Mouse (Mus musculus) T-cell, adult 2 months (primary cell): ENCODE measurements at regions not wholly inside any gene's neighbourhood (a gene's known extent, or its start where the extent isn't known, plus 50 kb on each side); places are given as distances from the start of the nearest gene placed in this dataset.

ENCODE experiments used
- DNase-seq: peaks from one replicate; pipeline ENCODE4 v3.0.0; 2022; ENCODE audit warnings: low spot score

DNA sequence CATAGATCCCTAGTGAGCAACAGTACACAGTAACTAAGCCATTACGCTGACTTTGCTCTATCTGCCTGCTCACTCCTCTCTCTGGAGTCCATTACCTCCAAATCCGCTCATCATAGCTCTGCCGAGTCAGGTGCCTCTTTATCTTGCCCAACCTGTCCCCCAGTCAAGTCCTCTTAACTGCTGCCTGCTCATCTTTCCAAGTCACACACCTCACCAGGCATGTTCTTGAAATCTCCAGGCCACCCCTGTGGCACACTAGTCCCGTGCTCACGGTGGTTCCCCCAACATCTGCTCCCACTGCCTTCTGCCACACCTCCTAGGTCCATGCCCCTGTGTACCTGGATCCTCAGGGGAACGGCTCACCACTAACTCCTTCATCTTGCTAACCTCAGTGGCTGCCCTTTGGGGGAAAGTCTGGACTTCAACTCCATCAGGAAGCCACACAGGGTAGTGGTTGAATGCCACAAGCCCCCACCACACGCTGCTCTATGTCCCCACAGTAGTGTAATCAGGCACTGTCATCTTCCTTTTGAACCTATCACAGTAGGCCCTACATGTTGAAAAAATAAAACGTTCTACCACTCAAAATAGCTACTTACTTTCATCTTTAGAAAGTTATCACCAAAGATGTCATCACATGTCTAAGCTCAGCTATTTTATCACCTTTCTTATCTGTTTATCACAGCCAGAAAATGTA lies 126.3 kb upstream of the Klf14 start:
- DNase-seq = no peak

DNA sequence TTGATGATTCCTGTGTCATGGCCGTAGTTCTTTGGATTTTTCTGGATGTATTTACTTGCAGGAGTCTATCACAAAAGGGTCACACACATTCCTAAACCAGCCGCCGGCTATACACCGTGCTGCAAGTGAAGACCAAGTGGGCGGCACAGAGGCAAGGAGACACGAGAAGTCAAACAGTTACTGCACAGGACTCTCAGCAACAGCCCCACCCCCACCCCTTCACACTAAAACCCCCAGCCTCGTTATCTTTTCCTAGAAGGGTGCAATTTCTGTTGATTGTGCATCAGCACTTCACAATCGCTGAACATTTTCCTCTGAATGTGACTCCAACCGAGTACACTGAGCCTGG lies 126.9 kb upstream of the Klf14 start:
- DNase-seq = no peak

DNA sequence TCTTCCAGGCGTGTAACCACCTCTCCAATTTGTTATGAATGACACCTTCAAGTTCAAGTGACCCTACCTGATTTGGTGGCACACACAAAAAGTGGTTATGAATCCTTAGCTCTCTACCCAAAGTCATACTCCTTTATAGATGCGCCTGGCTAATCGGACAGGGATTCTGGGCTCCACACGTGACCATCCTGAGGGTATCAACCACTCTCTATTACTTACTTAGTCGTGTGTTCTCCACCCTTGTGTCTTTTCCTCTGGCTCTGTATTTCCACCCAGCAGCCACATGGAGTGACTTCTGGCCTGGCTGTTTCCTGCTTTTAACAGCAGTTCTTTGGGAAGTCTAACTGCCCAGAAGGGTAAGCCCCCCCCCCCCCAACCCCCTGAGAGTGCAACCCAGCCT lies 127.4 kb upstream of the Klf14 start:
- DNase-seq = no peak

DNA sequence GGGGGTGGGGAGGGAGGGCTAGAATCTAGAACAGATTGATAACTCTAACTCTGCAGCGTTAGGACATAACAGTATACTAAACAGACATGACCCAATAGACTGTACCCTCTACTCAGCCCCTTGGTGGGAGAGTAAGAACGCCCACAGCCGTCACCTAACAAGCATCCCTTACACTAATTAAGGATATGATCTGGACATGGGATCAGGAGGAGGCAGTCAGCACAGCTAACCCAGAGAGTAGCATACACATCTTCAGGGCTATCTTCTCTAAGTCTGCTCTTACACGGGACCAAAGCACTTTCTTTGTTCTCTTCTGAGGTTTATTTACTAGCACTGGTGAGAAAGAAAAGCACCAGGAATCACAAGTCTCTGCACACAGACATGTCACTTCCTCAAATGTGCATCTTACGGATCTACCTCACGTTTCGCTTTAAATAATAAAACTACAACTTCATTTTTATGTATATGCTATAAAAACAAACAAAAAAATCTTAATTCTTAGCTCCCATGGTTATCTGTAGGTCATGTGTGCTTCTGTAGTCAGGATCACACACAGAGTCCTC lies 128.0 kb upstream of the Klf14 start:
- no peak for DNase-seq

DNA sequence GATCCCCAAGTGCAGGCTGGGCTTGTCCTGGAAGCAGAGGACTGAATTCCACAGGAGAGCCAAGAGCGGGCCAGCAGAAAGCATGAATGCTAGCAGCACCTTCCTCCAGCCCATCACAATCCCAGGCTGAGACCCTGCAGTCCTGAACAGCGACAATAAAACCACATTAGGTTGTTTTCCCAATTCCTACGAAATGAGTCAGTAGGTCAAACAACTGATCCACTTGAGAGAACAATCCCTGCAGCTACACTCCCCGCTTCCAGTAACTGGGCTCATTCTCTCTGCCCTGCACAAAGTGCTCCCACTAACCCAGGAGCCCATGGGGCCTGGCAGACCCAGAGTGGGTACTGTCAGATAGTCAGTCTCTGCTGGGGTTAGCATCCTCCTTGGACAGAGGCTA lies 128.6 kb upstream of the Klf14 start:
- DNase-seq = no peak

DNA sequence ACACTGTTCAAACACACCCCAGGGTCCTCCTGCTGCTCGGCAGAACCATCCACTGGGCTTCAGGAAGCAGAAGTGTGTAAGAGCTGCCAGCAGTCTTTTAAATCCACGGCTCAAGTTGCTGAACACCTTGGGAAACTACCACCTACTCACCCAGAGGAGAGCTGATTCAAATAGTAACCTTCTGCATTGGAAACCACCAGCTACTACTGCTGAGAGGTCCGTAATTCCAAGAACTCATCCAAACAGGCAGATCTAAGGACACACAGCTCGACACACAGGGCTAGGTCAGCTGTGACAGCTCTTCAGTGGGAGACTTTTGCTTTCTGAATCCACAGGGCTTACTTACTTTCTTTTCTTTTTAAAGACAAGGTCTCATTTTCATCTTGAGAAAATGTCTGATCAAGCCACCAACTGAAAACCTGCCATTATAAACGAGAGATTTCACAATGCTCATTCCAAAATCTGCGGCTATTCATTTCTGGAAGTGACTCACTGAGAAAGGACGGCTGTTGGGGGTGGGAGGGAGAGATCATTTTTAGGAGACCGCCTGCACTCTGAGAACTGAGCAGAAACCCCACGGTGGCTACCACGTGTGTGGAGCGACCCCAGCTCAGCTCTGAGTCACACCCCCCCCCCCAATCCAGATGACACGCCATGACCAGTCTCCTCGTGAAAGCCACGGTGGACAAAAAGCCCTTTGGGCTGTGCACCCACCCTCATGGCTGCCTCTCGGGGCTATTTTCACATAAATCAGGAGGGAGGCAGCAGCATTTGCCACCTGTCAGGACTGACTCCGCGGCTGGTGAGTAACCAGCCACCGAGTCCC lies 129.5 kb upstream of the Klf14 start:
- DNase-seq = no peak

DNA sequence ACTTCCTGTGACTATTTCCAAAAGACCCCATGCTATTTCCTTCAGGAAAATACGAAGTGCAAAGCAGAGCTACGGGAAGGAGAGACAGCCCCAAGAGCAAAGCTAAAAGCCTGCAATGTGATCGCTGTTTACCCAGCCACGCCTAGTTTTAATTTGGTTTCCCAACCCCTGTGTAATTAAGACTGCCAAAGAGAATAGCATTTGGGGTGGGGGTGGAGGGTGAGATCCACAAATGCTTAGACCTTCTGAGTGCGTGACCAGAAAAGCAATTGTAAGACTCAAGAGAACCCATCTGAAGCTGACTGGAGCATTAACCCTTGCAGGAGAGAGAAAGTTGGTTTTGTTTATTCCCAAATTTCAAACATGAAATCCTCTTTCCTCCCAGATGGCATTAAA lies 130.1 kb upstream of the Klf14 start:
- no peak for DNase-seq

DNA sequence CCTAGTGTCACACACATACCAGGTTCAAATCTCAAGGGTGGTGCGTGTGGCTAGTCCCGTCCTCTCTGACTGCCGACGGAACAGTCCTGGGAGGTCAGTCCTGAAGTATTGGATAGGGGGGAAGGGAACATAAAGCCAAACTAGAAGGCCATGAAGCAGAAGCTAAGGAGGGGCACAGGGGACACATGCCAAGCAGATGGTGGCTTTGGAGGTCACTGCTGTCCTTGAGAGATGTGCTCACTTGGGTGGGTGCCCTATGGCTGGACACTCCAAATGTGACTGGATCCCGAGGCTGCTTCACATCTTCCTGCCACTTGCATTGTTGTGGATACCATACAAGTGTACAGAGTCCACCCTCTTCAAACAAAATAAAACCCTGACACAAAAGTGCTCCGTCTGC lies 131.4 kb upstream of the Klf14 start:
- DNase-seq = no peak

DNA sequence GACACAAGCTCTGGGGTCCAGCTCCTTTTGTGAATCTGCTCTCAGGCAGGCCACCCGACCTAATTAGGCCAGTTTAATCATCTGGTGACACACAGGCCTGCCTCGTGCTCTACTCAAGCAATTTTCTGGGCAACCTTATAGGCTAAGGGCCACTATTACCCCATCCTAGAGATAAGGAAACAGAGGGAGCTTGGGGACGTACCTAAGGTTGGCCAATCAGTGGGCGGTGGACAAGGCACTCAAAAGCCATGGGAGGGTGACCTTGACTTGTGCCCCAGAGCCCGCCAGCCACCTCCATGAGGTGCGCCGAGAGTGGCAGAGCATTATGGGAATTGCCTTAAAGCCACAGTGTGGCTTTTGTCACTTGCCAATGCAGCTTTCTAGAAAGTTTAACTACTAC lies 131.9 kb upstream of the Klf14 start:
- DNase-seq = no peak

DNA sequence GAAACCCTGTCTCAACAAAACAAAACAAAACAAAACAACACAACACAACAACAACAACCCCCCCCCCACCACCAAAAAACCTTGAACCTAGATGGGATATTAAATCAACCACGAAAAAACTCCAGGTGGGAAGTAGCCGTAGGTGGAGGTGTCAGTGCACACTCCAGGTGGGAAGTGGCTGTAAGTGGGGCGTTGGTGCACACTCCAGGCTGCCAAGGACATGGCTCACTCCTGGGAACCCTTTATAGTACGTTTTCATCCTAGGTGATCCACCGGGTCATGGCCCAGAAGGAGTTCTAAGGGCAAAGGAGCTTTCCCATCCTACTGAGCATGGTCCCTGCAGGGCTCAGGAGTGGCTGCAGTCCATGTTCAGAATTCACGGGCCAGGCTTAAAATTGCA lies 133.4 kb upstream of the Klf14 start:
- no peak for DNase-seq

DNA sequence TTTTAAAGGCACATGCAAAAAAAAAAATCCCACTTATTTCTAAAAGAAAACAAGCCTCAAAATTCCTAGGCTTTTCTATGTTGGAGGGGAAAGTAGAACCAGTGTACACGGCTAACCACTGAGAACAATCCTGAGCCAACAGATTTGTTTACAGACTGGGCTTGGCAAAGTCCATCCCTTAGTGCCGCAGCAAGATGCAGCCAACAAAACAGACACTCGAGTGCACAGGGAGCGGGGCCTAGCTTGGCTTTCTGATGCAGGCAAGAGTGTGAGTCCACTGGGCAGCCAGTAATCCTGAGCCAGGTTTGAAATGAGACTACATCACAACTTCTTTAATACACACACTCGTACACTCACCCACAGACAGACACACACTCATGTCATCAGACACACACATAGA lies 133.9 kb upstream of the Klf14 start:
- no peak for DNase-seq

DNA sequence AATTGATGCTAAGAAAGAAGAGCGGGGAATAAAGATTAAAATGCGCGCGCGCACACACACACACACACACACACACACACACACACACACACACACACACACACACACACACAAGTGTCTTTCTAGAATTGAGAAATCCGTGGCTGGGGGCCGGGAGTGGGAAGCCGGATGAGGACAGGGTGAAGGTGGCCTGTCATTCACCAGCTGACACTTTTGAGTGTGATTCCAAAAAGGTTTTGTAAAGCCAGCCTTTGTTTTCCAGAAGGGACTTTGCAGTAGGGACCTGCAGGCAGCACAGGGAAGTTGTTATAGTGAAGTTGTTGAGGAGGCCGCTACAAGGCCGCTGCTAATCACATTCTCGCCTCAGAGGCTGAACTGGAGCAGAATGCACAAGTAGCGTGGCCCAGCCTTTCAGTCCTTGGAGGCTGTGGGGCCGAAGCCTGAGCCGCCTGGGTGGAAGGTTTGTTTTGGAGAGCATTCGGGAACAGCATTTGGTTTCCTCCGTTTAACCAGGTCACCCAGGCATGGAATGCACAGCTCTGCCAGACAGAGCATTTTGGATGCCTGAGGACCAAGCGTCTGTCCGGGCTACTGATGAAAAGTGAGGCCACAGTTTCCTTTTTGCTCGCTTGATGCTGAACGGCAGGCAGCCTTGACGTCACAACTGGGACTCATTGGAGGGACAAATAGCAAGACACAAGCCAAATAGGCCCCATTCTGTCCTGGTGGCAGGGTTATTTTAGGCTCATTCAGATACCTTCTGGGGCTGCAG lies 137.3 kb upstream of the Klf14 start:
- DNase-seq = no peak

DNA sequence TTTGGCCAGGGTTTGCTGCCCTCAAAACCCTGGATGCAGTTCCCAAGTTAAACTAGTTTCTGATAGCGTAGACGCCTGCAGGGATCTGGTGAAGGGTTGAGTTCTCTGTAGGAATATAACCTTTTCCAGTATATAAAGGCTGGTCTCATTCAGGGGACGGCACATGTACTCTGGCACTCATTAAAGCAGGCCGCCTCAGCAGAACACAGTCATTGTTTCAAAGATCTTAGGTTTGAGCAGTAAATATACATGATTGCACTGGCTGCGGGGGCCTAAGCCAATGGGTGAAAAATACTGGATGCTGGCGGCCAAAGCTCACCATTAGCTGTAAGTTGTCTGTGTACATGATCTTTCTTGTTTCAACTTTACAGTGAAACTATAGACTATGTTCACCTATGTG lies 137.9 kb upstream of the Klf14 start:
- DNase-seq = no peak

DNA sequence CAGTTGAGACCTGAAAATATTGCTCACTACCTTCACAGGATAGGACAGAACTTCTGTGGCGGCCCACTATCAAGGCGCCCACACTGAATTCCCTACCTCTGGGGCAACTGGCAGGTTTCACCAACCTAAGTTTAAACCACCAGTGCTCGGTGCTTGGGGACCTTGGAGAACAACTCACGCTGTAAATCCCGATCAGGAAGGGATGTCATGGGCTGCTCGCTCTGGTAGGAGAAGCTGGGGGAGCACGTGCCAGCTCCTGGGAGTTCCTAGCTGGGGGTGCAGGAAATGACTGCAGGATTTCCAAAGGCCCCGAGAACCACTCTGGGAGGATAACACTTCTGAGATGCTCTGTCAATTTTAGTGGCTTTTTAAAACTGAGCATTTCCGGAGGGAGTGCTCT lies 138.4 kb upstream of the Klf14 start:
- no peak for DNase-seq

DNA sequence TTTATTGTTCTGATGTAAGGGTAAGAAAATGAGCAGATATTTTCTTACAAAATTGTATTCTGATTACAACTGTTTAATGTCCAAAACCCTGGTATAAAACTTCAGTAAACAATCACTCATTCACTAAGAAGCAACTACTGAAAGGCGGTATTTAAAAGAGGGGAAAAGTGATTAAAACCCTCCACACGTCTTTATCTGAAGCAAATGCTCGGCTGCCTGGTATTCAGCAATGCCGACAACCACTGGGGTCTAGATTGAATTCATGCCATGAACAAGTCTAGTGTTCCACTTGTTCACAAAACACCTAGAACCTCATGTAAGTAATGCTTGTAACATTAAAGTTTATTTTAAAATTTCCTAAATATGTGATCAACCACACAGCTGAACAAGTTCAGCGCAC lies 139.2 kb upstream of the Klf14 start:
- DNase-seq = no peak

DNA sequence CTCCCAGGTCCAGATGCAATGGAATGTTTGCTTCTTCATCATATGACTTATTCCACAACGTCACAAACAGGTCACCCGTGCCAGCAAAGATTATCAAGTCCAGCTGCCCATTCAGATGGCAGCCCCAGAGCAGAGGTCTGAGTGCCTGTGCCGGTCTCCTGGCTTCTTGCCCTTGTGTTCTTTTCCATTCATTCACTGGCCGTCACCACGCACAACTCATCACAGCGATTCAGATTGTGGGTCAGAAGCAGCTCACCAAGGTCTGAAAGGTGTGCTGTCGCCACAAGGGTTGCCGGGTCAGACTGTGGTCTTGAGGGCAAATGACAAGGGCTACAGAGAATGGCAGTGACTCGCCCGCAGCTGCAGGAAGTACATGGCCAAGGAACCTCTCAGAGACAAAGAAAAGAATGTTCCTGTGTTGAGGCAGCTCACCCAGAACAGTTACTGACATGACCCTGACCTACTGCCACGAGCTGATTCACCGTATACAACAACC lies 141.3 kb upstream of the Klf14 start:
- DNase-seq = no peak

DNA sequence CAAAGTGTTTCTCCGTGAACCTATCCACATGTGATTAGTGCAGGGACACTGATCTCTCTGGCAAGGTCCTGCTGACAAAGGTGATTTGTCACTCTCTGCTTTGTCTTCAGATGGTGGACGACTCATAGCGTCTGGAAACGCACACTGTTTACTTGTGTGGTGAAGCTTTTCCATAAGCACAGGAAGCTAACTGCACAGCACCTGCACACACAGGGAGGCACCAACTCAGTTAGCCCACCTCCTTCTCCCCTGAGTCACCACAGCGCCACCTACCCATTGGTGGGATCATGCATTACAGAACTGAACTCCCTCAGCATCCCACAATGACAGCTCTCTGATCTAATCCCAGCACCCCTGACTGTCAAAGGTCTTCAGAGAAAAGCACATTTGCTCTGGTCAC lies 141.9 kb upstream of the Klf14 start:
- DNase-seq = peak; percentile 53

DNA sequence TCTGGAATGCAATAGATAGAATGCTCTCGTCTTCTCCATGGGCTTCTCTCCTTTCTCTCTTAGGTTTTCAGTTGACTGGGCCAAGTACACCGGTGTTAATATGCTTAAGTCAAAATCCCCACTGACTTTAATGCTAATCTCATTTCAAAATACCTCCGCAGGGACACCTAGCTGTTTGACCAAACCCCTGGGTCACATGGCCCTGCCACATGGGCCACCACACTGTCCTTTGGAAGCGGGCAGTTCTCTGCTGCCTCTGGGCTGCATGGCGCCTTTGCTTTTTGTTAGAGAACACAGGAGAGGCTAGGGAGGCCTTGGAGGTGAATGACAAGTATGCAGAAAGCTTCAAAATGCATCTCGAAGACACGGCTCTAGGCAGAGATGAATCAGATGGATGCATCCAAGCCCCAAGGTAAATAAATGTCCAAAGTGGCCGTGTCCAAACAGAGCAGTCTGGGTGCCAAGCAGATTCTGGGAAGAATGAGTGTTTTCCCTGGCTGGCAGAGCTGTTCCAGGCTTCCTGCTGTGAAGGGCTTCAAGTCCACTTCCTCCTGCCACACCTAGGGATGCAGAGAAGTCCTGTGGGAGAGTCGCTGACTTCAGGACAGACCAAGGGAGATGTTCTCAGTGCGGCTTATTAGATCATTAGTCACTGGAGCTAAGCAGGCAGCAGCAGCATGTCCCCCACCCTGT lies 147.4 kb upstream of the Klf14 start:
- DNase-seq = no peak

DNA sequence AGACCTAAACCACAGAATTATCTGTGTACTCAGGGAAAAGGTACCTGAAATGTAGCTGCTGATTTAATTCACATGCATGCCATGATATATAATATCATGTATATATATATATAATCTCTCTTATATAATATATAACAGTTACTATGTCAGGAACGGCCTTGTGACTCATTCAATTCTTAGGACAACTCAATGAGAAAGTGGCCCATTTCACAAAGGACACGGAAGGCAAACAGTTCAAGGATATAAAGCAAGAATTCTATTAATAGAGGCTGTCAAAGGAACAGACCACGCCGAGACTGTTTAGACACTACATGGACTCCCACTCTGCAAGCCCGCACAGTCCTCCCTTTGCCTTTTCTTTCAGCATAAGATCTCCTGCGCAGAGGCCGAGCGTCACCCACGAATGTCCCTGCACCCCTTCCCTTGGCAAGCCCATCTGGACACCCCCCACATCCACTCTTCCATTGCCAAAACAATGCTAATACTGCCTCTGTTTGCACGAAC lies 148.0 kb upstream of the Klf14 start:
- DNase-seq = no peak

DNA sequence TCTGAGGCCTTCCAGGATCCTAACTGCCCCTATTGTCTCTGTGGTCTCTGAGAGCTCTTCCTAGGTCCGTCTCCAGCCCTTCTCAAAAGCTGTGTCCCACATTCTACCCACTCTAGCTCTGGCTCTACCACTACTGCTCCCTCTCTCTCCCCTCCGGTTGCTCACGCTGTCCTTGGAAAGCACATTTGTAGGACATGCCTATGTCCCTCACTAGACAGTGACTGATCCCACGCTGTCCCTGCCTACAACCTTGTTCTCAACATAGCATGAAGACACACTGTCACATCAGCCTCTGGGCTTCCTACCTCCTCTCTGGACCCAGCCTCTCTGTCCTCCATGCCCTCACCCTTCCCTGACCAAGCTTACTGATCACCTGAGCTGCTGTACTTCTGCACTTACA lies 148.5 kb upstream of the Klf14 start:
- no peak for DNase-seq

DNA sequence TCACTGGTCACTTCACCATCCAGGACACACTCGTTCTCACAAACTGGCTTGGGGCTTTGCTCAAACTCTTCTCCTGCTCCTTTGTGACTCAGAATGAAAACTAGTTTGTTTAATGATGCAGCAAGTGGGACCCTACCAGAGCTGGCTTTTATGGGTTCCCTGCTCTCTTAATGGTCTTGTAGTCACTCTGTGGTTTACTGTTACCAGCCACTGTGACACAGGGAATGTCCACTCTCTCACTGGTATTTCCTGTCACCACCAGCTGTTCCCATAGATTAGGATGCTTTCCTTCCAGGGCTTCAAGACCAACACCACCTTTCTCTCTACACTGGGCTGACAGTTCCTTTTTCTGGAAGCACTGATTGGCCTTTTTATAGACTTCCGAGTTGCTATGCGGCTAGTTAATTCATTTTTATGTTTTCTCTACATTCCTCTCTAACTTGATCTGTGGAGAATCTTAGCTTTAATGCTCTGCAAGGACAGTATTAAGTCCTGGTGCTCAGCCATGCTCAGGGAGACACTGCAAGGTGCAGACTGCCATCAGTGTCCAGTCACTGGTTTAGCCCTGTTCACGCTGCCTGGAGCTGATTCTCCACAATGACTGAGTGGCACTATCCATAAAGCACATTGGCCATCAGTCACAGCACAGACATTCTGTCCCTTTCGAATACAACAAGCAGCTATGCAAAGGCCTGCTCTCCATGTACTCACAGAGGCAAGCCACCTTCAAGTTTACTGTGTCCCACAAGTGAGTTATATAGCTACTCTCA lies 149.2 kb upstream of the Klf14 start:
- no peak for DNase-seq
